Mouse (Mus musculus): ENCODE measurements around the gene Utp4. TPM values are rescaled to one million over a fixed set of nuclear protein-coding genes. Genes with fewer than 3 reads are reported as not detected.
A peak's percentile ranks its signal among the peaks of the same experiment; 100 is the strongest.
"Not testable (repeated sequence)": the region's sequence is repeated elsewhere in the genome, so short reads cannot be mapped to it uniquely, and the experiment has no call there.

Utp4 gene
- total RNA-seq, 2 experiments from 2014 or later: 30.0 to 35.2 TPM

GRCm38 (mm10) chr8:106892806-106893451, 507 bp upstream of the Utp4 start:
- intact Hi-C loops (cut with DNase I): no loop called here
- no peak for DNase-seq (ENCODE audit: low spot score in 2 of 2)

GRCm38 (mm10) chr8:106899473-106899872, 6.0 kb downstream of the Utp4 start:
- intact Hi-C loops (cut with DNase I): no loop called here
- DNase-seq (ENCODE audit: low spot score in 2 of 2): no peak

- intact Hi-C loops (cut with DNase I): no loop called here
- DNase-seq (ENCODE audit: low spot score in 2 of 2): peak; percentile 83 to 92
Measured at GRCm38 (mm10) chr8:106905727-106906480, 12.5 kb downstream of the Utp4 start.

GRCm38 (mm10) chr8:106906635-106907034, 13.2 kb downstream of the Utp4 start:
- no peak for DNase-seq (ENCODE audit: low spot score in 2 of 2)
- intact Hi-C loops (cut with DNase I): no loop called here

GRCm38 (mm10) chr8:106907450-106907849, 14.0 kb downstream of the Utp4 start:
- no peak for DNase-seq (ENCODE audit: low spot score in 2 of 2)
- intact Hi-C loops (cut with DNase I): no loop called here

GRCm38 (mm10) chr8:106908291-106908690, 14.9 kb downstream of the Utp4 start:
- no peak for DNase-seq (ENCODE audit: low spot score in 2 of 2)
- intact Hi-C loops (cut with DNase I): no loop called here

- peak in 1 of 2 experiments; percentile 58 for DNase-seq (ENCODE audit: low spot score in 2 of 2)
- intact Hi-C loops (cut with DNase I): no loop called here
Measured at GRCm38 (mm10) chr8:106913631-106914030, 20.2 kb downstream of the Utp4 start.

- peak; percentile 76 to 81 for DNase-seq (ENCODE audit: low spot score in 2 of 2)
- intact Hi-C loops (cut with DNase I): no loop called here
Measured at GRCm38 (mm10) chr8:106919721-106920394, 26.4 kb downstream of the Utp4 start.

GRCm38 (mm10) chr8:106920395-106920741, 26.9 kb downstream of the Utp4 start:
- no peak for DNase-seq (ENCODE audit: low spot score in 2 of 2)
- intact Hi-C loops (cut with DNase I): no loop called here

- intact Hi-C loops (cut with DNase I): no loop called here
- DNase-seq (ENCODE audit: low spot score in 2 of 2): no peak
Measured at GRCm38 (mm10) chr8:106924057-106924456, 30.6 kb downstream of the Utp4 start.

GRCm38 (mm10) chr8:106924904-106925349, 31.5 kb downstream of the Utp4 start:
- DNase-seq (ENCODE audit: low spot score in 2 of 2): peak; percentile 31 to 57
- intact Hi-C loops (cut with DNase I): no loop called here

GRCm38 (mm10) chr8:106925446-106925845, 32.0 kb downstream of the Utp4 start:
- intact Hi-C loops (cut with DNase I): no loop called here
- DNase-seq (ENCODE audit: low spot score in 2 of 2): no peak

- DNase-seq (ENCODE audit: low spot score in 2 of 2): no peak
- intact Hi-C loops (cut with DNase I): no loop called here
Measured at GRCm38 (mm10) chr8:106927247-106927646, 33.8 kb downstream of the Utp4 start.

GRCm38 (mm10) chr8:106928182-106928581, 34.7 kb downstream of the Utp4 start:
- DNase-seq (ENCODE audit: low spot score in 2 of 2); intact Hi-C loops (cut with DNase I): not testable (repeated sequence)

GRCm38 (mm10) chr8:106929155-106929913, 35.9 kb downstream of the Utp4 start:
- DNase-seq (ENCODE audit: low spot score in 2 of 2): no peak
- intact Hi-C loops (cut with DNase I): no loop called here

GRCm38 (mm10) chr8:106929921-106930320, 36.5 kb downstream of the Utp4 start:
- DNase-seq (ENCODE audit: low spot score in 2 of 2): no peak
- intact Hi-C loops (cut with DNase I): no loop called here

GRCm38 (mm10) chr8:106932376-106933065, 39.1 kb downstream of the Utp4 start:
- intact Hi-C loops (cut with DNase I): no loop called here
- DNase-seq (ENCODE audit: low spot score in 2 of 2): no peak

- no peak for DNase-seq (ENCODE audit: low spot score in 2 of 2)
- intact Hi-C loops (cut with DNase I): no loop called here
Measured at GRCm38 (mm10) chr8:106933506-106934143, 40.2 kb downstream of the Utp4 start.

All from left cerebral cortex, postnatal 36 days (tissue).